9 mouse cellular contexts compared by ENCODE assay signal in genomic region chr9:25317827-25318505, GRCm38 (mm10).
A peak's percentile ranks its signal among the peaks of the same experiment; 100 is the strongest.
DNase-seq lines count a peak whose midpoint lies in the region; ATAC-seq lines count a peak whose summit lies in the region.
"Had no signal": no experiment of that assay in that cellular context is flagged by ENCODE, and none has a peak within 500 bp of the region (broad histone marks: within the 10 kb centered on the region; RNA-seq: fewer than 3 reads in every experiment).

No protein-coding gene starts in this region.

- no peaks in the 10 kb centered on the region for H3K27me3 ChIP-seq in limb, embryonic 13.5 days
- H3K27me3 ChIP-seq: embryonic facial prominence, embryonic 13.5 days had no signal

- H3K36me3 ChIP-seq in limb, embryonic 13.5 days, result 0 out of 2 replicates have a peak, but pooled peaks cover 2% of the 10 kb centered on the region
- H3K36me3 ChIP-seq: embryonic facial prominence, embryonic 13.5 days had no signal

- no peaks in the 10 kb centered on the region for H3K9me3 ChIP-seq in limb, embryonic 13.5 days
- H3K9me3 ChIP-seq: embryonic facial prominence, embryonic 13.5 days had no signal

- no peak overlapping the region for H3K4me3 ChIP-seq in limb, embryonic 13.5 days
- H3K4me3 ChIP-seq: embryonic facial prominence, embryonic 13.5 days had no signal

- H3K4me1 ChIP-seq in limb, embryonic 13.5 days, result no peaks in the 10 kb centered on the region
- H3K4me1 ChIP-seq: embryonic facial prominence, embryonic 13.5 days had no signal

- H3K27ac ChIP-seq in limb, embryonic 13.5 days, result no peak overlapping the region
- H3K27ac ChIP-seq: embryonic facial prominence, embryonic 13.5 days had no signal

- ATAC-seq in granulocyte monocyte progenitor cell, adult 5-6 weeks (replicated peaks; ENCODE audit: poor library complexity, severe bottlenecking), result peak; percentile 86
- 0 out of 2 replicates have a peak, but pooled peaks have one; percentile 74 for ATAC-seq in limb, embryonic 13.5 days (ENCODE audit: low FRiP score, low read depth)

- 52% methylated on average over 4 of the region's 4 CpGs for WGBS in limb, embryonic 13.5 days

- peak; percentile 35 for DNase-seq in A20 (ENCODE audit: low read depth, low spot score)
- peak; percentile 79 for DNase-seq in adipocyte (ENCODE audit: low spot score)
- peak; percentile 66 for DNase-seq in embryo, embryonic 10.5 days (ENCODE audit: low spot score)
- peak; percentile 59 for DNase-seq in kidney, adult 9 months
- peak; percentile 26 for DNase-seq in neural tube, embryonic 10.5 days (ENCODE audit: extremely low spot score, low spot score)
- DNase-seq in B cell, adult 2 months, result no peak

- no peak overlapping the region for H3K4me2 ChIP-seq in limb, embryonic 13.5 days (replicated peaks)
- H3K4me2 ChIP-seq: embryonic facial prominence, embryonic 13.5 days had no signal

- no peak overlapping the region for H3K9ac ChIP-seq in limb, embryonic 13.5 days
- H3K9ac ChIP-seq: embryonic facial prominence, embryonic 13.5 days had no signal

Comparison
In these comparisons a context has a peak if more than half of its experiments do, and no peak if none do; other contexts are left out.
1. DNase-seq: peak in A20 (single experiment), adipocyte (single experiment), embryo, embryonic 10.5 days (single experiment), kidney, adult 9 months (single experiment) and neural tube, embryonic 10.5 days (single experiment); none in B cell, adult 2 months (0 of 2).